ENCODE assay signal across 9 mouse cellular contexts in the genomic region with DNA sequence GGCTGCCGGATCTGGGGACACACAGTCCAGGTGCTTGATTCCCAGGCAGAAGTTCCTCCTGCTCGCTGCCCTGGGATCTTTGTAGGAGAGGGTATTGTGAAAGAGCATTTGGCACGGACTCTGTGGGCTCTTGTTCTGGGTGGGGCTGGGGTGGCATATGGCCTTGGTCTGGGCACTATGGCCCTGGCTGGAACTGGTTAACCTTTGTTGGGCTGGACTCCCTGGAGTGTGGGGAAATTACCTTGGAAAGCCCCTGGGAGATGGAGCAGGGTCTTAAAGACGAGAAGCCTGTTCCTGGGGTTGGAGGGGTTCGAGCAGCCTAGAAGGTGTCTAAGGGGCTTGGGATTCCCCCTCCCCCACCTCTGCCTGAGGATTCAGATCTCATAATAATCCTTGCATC. TPM values are rescaled to one million over a fixed set of nuclear protein-coding genes. Genes with fewer than 3 reads are reported as not detected.
A peak's percentile ranks its signal among the peaks of the same experiment; 100 is the strongest.
DNase-seq lines count a peak whose midpoint lies in the region; ATAC-seq and TF ChIP-seq lines count a peak whose summit lies in the region.
"Had no signal": no experiment of that assay in that cellular context is flagged by ENCODE, and none has a peak within 500 bp of the region (broad histone marks: within the 10 kb centered on the region; RNA-seq: fewer than 3 reads in every experiment).

No protein-coding gene starts in this region.

- no peaks in the 10 kb centered on the region for H3K27me3 ChIP-seq in embryonic facial prominence, embryonic 11.5 days (ENCODE audit: control insufficient read depth, insufficient read depth, low read length)
- H3K27me3 ChIP-seq in intestine, embryonic 16.5 days (replicated peaks; ENCODE audit: control insufficient read depth, insufficient read depth, low read length) = no peaks in the 10 kb centered on the region
- H3K27me3 ChIP-seq in midbrain, embryonic 14.5 days (ENCODE audit: control insufficient read depth, insufficient read depth, low read length) = no peaks in the 10 kb centered on the region

- intact Hi-C loops in gastrocnemius, adult 2 months (cut with DNase I) = loop anchor here (5.0 kb wide), 1 partner anchor 34 kb away; no protein-coding TSS in a partner anchor

- ATAC-seq in embryonic facial prominence, embryonic 11.5 days (replicated peaks; ENCODE audit: insufficient number of reproducible peaks, low FRiP score, low TSS enrichment, low read depth) = no peak
- ATAC-seq in intestine, embryonic 16.5 days = no peak
- no peak for ATAC-seq in midbrain, embryonic 14.5 days (ENCODE audit: low FRiP score, low TSS enrichment)

- H3K4me3 ChIP-seq in gastrocnemius, adult 2 months = peak overlapping the region; percentile 92
- H3K4me3 ChIP-seq in embryonic facial prominence, embryonic 11.5 days (ENCODE audit: low read depth, low read length) = peak overlapping the region; percentile 63
- H3K4me3 ChIP-seq in intestine, embryonic 16.5 days (ENCODE audit: low read length) = peak overlapping the region; percentile 73
- peak overlapping the region; percentile 70 for H3K4me3 ChIP-seq in midbrain, embryonic 14.5 days (replicated peaks; ENCODE audit: low read depth, low read length)

- H3K27ac ChIP-seq in gastrocnemius, adult 2 months = peak overlapping the region; percentile 91
- no peak overlapping the region for H3K27ac ChIP-seq in embryonic facial prominence, embryonic 11.5 days (replicated peaks; ENCODE audit: low read depth, low read length)
- peak overlapping the region; percentile 33; the same call in 1 of the 2 replicates for H3K27ac ChIP-seq in intestine, embryonic 16.5 days (ENCODE audit: low read length)
- 0 out of 2 replicates have a peak overlapping the region, but pooled peaks have one; percentile 64 for H3K27ac ChIP-seq in midbrain, embryonic 14.5 days (replicated peaks; ENCODE audit: low read depth, low read length)
- H3K27ac ChIP-seq: macrophage had no signal

- no peak for DNase-seq in gastrocnemius, adult 2 months
- no peak for DNase-seq in gastrocnemius, postnatal 25 days
- no peak for DNase-seq in embryonic facial prominence, embryonic 11.5 days (ENCODE audit: low spot score)
- DNase-seq in midbrain, embryonic 14.5 days = peak; percentile 34
- DNase-seq in urinary bladder, postnatal 14 days (ENCODE audit: low spot score) = no peak
- no peak for DNase-seq in left cerebral cortex, adult 11 months (ENCODE audit: low spot score)
- DNase-seq in urinary bladder, adult 2 months (ENCODE audit: low spot score) = no peak

- H3K9ac ChIP-seq in embryonic facial prominence, embryonic 11.5 days (replicated peaks; ENCODE audit: low read length) = peak overlapping the region; percentile 25; the same call in 1 of the 2 replicates
- H3K9ac ChIP-seq in intestine, embryonic 16.5 days (ENCODE audit: low read depth, low read length) = peak overlapping the region; percentile 84
- H3K9ac ChIP-seq in midbrain, embryonic 14.5 days (replicated peaks; ENCODE audit: low read length) = peak overlapping the region; percentile 89

- WGBS in embryonic facial prominence, embryonic 11.5 days = 64% methylated on average over 5 of the region's 5 CpGs
- WGBS in intestine, embryonic 16.5 days = 50% methylated on average over 5 of the region's 5 CpGs
- WGBS in midbrain, embryonic 14.5 days = 53% methylated on average over 5 of the region's 5 CpGs

- TF ChIP-seq CTCF in gastrocnemius, adult 2 months (IDR thresholded peaks at IDR 0.05) = no peak

- peaks cover 16% of the 10 kb centered on the region; the same call in 1 of the 2 replicates for H3K4me1 ChIP-seq in embryonic facial prominence, embryonic 11.5 days (ENCODE audit: control insufficient read depth, insufficient read depth, low read length)
- H3K4me1 ChIP-seq in intestine, embryonic 16.5 days (ENCODE audit: control insufficient read depth, insufficient read depth, low read length) = peaks cover 36% of the 10 kb centered on the region
- peaks cover 47% of the 10 kb centered on the region for H3K4me1 ChIP-seq in midbrain, embryonic 14.5 days (ENCODE audit: control insufficient read depth, insufficient read depth, low read length)

- no peaks in the 10 kb centered on the region for H3K36me3 ChIP-seq in embryonic facial prominence, embryonic 11.5 days (replicated peaks; ENCODE audit: control insufficient read depth, insufficient read depth, low read depth, low read length)
- H3K36me3 ChIP-seq in intestine, embryonic 16.5 days (ENCODE audit: control insufficient read depth, insufficient read depth, low read length) = no peaks in the 10 kb centered on the region
- H3K36me3 ChIP-seq in midbrain, embryonic 14.5 days (ENCODE audit: control insufficient read depth, insufficient read depth, low read length) = peaks cover 4% of the 10 kb centered on the region; the same call in 1 of the 2 replicates

- H3K4me2 ChIP-seq in embryonic facial prominence, embryonic 11.5 days (ENCODE audit: low read depth, low read length) = peak overlapping the region; percentile 98
- peak overlapping the region; percentile 94 for H3K4me2 ChIP-seq in intestine, embryonic 16.5 days (ENCODE audit: low read depth, low read length)
- H3K4me2 ChIP-seq in midbrain, embryonic 14.5 days (ENCODE audit: low read length) = peak overlapping the region; percentile 76

- no peaks in the 10 kb centered on the region for H3K9me3 ChIP-seq in embryonic facial prominence, embryonic 11.5 days (replicated peaks; ENCODE audit: control insufficient read depth, low read length)
- H3K9me3 ChIP-seq in intestine, embryonic 16.5 days (ENCODE audit: control insufficient read depth, low read length) = no peaks in the 10 kb centered on the region
- no peaks in the 10 kb centered on the region for H3K9me3 ChIP-seq in midbrain, embryonic 14.5 days (ENCODE audit: control insufficient read depth, low read length)

RNA-seq across cellular contexts. Expression of a gene that starts 2.0 kb away (rescaled TPM):
- total RNA-seq in gastrocnemius, adult 2 months (2021) = 1 to 10 TPM; 5.4 to 6.7 TPM
- total RNA-seq in gastrocnemius, postnatal 25 days (2021) = 1 to 10 TPM; 2.6 to 3.0 TPM
- polyA plus RNA-seq in embryonic facial prominence, embryonic 11.5 days (2014; fragmentation: Nextera tagmentation; extraction: Ambion mirVana) = 10.2 and 13.2 TPM in 2 replicates
- 17.1 and 17.5 TPM in 2 replicates for polyA plus RNA-seq in intestine, embryonic 16.5 days (2015; fragmentation: Nextera tagmentation; extraction: Ambion mirVana)
- 38.9 and 40.0 TPM in 2 replicates for polyA plus RNA-seq in midbrain, embryonic 14.5 days (2014; fragmentation: Nextera tagmentation; extraction: Ambion mirVana)
- polyA plus RNA-seq in urinary bladder, adult 2 months (2012; rRNA removed) = 15.8 and 20.9 TPM in 2 replicates

RNA-seq across cellular contexts. Expression of a gene that starts 30.2 kb away (rescaled TPM):
- total RNA-seq in gastrocnemius, adult 2 months (2021) = 100 to 1,000 TPM in 1 of 2 experiments, 10 to 100 TPM in 1; 47.0 to 124 TPM
- total RNA-seq in gastrocnemius, postnatal 25 days (2021) = 100 to 1,000 TPM; 123 to 166 TPM
- polyA plus RNA-seq in embryonic facial prominence, embryonic 11.5 days (2014; fragmentation: Nextera tagmentation; extraction: Ambion mirVana) = 373 and 399 TPM in 2 replicates
- 903 and 983 TPM in 2 replicates for polyA plus RNA-seq in intestine, embryonic 16.5 days (2015; fragmentation: Nextera tagmentation; extraction: Ambion mirVana)
- polyA plus RNA-seq in midbrain, embryonic 14.5 days (2014; fragmentation: Nextera tagmentation; extraction: Ambion mirVana) = 61.6 and 89.0 TPM in 2 replicates
- polyA plus RNA-seq in urinary bladder, adult 2 months (2012; rRNA removed) = 473 and 550 TPM in 2 replicates

Comparison
In these comparisons a context has a peak if more than half of its experiments do, and no peak if none do; other contexts are left out.
1. H3K9ac ChIP-seq: peak in every context shown above with its lines; median percentile 89 in midbrain, embryonic 14.5 days; 84 in intestine, embryonic 16.5 days; 25 in embryonic facial prominence, embryonic 11.5 days.